Mouse (Mus musculus): ENCODE data around the gene Smpd1. TPM values are rescaled to one million over a fixed set of nuclear protein-coding genes. Genes with fewer than 3 reads are reported as not detected.
A peak's percentile ranks its signal among the peaks of the same experiment; 100 is the strongest.

The Smpd1 gene
- polyA plus RNA-seq (2012; rRNA removed), result 3.9 and 4.0 TPM in 2 replicates

GRCm38 (mm10) chr7:105554212-105554942 is at the start of gene Smpd1:
Smpd1 (plus strand) TSS chr7:105554360.
- H3K4me3 ChIP-seq (ENCODE audit: control insufficient read depth, low read depth, low read length), result peak within 1 kb of the TSS; percentile 58
- no peak within 1 kb of the TSS for H3K27ac ChIP-seq (ENCODE audit: control insufficient read depth, insufficient read depth, low read depth, low read length)
- no peaks in the 10 kb centered on the region for H3K27me3 ChIP-seq (ENCODE audit: control insufficient read depth, insufficient read depth, low read length)
- peaks cover 4% of the 10 kb centered on the region for H3K4me1 ChIP-seq (ENCODE audit: control insufficient read depth, insufficient read depth, low read length)
- no peaks in the 10 kb centered on the region for H3K36me3 ChIP-seq (ENCODE audit: control insufficient read depth, insufficient read depth, low read length)
- no peak for TF ChIP-seq CTCF (IDR thresholded peaks at IDR 0.05; ENCODE audit: control insufficient read depth, insufficient read depth, insufficient replicate concordance, low read depth, low read length)
- no peak for TF ChIP-seq POLR2A (IDR thresholded peaks at IDR 0.05; ENCODE audit: control insufficient read depth, low read depth, low read length)

- no peaks in the 10 kb centered on the region for H3K27me3 ChIP-seq (ENCODE audit: control insufficient read depth, insufficient read depth, low read length)
- no peaks in the 10 kb centered on the region for H3K36me3 ChIP-seq (ENCODE audit: control insufficient read depth, insufficient read depth, low read length)
- H3K4me3 ChIP-seq (ENCODE audit: control insufficient read depth, low read depth, low read length), result no peak overlapping the region
- no peak for TF ChIP-seq CTCF (IDR thresholded peaks at IDR 0.05; ENCODE audit: control insufficient read depth, insufficient read depth, insufficient replicate concordance, low read depth, low read length)
- TF ChIP-seq POLR2A (IDR thresholded peaks at IDR 0.05; ENCODE audit: control insufficient read depth, low read depth, low read length), result no peak
- no peaks in the 10 kb centered on the region for H3K4me1 ChIP-seq (ENCODE audit: control insufficient read depth, insufficient read depth, low read length)
- no peak overlapping the region for H3K27ac ChIP-seq (ENCODE audit: control insufficient read depth, insufficient read depth, low read depth, low read length)
These were observed 46.9 kb upstream of the Smpd1 start for GRCm38 (mm10) chr7:105507257-105507656.

GRCm38 (mm10) chr7:105510143-105510542 is 44.0 kb upstream of the Smpd1 start:
- no peak overlapping the region for H3K4me3 ChIP-seq (ENCODE audit: control insufficient read depth, low read depth, low read length)
- H3K27ac ChIP-seq (ENCODE audit: control insufficient read depth, insufficient read depth, low read depth, low read length), result no peak overlapping the region
- no peak for TF ChIP-seq POLR2A (IDR thresholded peaks at IDR 0.05; ENCODE audit: control insufficient read depth, low read depth, low read length)
- no peak for TF ChIP-seq CTCF (IDR thresholded peaks at IDR 0.05; ENCODE audit: control insufficient read depth, insufficient read depth, insufficient replicate concordance, low read depth, low read length)
- H3K36me3 ChIP-seq (ENCODE audit: control insufficient read depth, insufficient read depth, low read length), result no peaks in the 10 kb centered on the region
- H3K27me3 ChIP-seq (ENCODE audit: control insufficient read depth, insufficient read depth, low read length), result no peaks in the 10 kb centered on the region
- H3K4me1 ChIP-seq (ENCODE audit: control insufficient read depth, insufficient read depth, low read length), result no peaks in the 10 kb centered on the region

- H3K4me3 ChIP-seq (ENCODE audit: control insufficient read depth, low read depth, low read length), result no peak overlapping the region
- H3K36me3 ChIP-seq (ENCODE audit: control insufficient read depth, insufficient read depth, low read length), result no peaks in the 10 kb centered on the region
- no peaks in the 10 kb centered on the region for H3K27me3 ChIP-seq (ENCODE audit: control insufficient read depth, insufficient read depth, low read length)
- TF ChIP-seq CTCF (IDR thresholded peaks at IDR 0.05; ENCODE audit: control insufficient read depth, insufficient read depth, insufficient replicate concordance, low read depth, low read length) (no peak), POLR2A (IDR thresholded peaks at IDR 0.05; ENCODE audit: control insufficient read depth, low read depth, low read length) (no peak)
- no peaks in the 10 kb centered on the region for H3K4me1 ChIP-seq (ENCODE audit: control insufficient read depth, insufficient read depth, low read length)
- H3K27ac ChIP-seq (ENCODE audit: control insufficient read depth, insufficient read depth, low read depth, low read length), result no peak overlapping the region
These were observed 40.3 kb upstream of the Smpd1 start for GRCm38 (mm10) chr7:105513845-105514291.

GRCm38 (mm10) chr7:105514561-105514960 is 39.6 kb upstream of the Smpd1 start:
- Histone ChIP-seq H3K4me3 (ENCODE audit: control insufficient read depth, low read depth, low read length) (no peak overlapping the region), H3K36me3 (ENCODE audit: control insufficient read depth, insufficient read depth, low read length) (no peaks in the 10 kb centered on the region), H3K4me1 (ENCODE audit: control insufficient read depth, insufficient read depth, low read length) (no peaks in the 10 kb centered on the region), H3K27ac (ENCODE audit: control insufficient read depth, insufficient read depth, low read depth, low read length) (no peak overlapping the region), H3K27me3 (ENCODE audit: control insufficient read depth, insufficient read depth, low read length) (no peaks in the 10 kb centered on the region)
- TF ChIP-seq POLR2A (IDR thresholded peaks at IDR 0.05; ENCODE audit: control insufficient read depth, low read depth, low read length) (no peak), CTCF (IDR thresholded peaks at IDR 0.05; ENCODE audit: control insufficient read depth, insufficient read depth, insufficient replicate concordance, low read depth, low read length) (no peak)

- H3K36me3 ChIP-seq (ENCODE audit: control insufficient read depth, insufficient read depth, low read length), result no peaks in the 10 kb centered on the region
- H3K27me3 ChIP-seq (ENCODE audit: control insufficient read depth, insufficient read depth, low read length), result no peaks in the 10 kb centered on the region
- TF ChIP-seq POLR2A (IDR thresholded peaks at IDR 0.05; ENCODE audit: control insufficient read depth, low read depth, low read length) (no peak), CTCF (IDR thresholded peaks at IDR 0.05; ENCODE audit: control insufficient read depth, insufficient read depth, insufficient replicate concordance, low read depth, low read length) (peak; percentile 80)
- no peak overlapping the region for H3K4me3 ChIP-seq (ENCODE audit: control insufficient read depth, low read depth, low read length)
- no peak overlapping the region for H3K27ac ChIP-seq (ENCODE audit: control insufficient read depth, insufficient read depth, low read depth, low read length)
- no peaks in the 10 kb centered on the region for H3K4me1 ChIP-seq (ENCODE audit: control insufficient read depth, insufficient read depth, low read length)
These were observed 39.0 kb upstream of the Smpd1 start for GRCm38 (mm10) chr7:105515178-105515577.

- Histone ChIP-seq H3K4me1 (ENCODE audit: control insufficient read depth, insufficient read depth, low read length) (no peaks in the 10 kb centered on the region), H3K4me3 (ENCODE audit: control insufficient read depth, low read depth, low read length) (no peak overlapping the region), H3K27me3 (ENCODE audit: control insufficient read depth, insufficient read depth, low read length) (no peaks in the 10 kb centered on the region), H3K36me3 (ENCODE audit: control insufficient read depth, insufficient read depth, low read length) (no peaks in the 10 kb centered on the region), H3K27ac (ENCODE audit: control insufficient read depth, insufficient read depth, low read depth, low read length) (no peak overlapping the region)
- no peak for TF ChIP-seq CTCF (IDR thresholded peaks at IDR 0.05; ENCODE audit: control insufficient read depth, insufficient read depth, insufficient replicate concordance, low read depth, low read length)
These were observed 37.3 kb upstream of the Smpd1 start for GRCm38 (mm10) chr7:105516669-105517360.

Measured in testis, adult 2 months (tissue).